Mouse (Mus musculus): ENCODE measurements around the gene Naa25. TPM values are rescaled to one million over a fixed set of nuclear protein-coding genes. Genes with fewer than 3 reads are reported as not detected.

Gene Naa25
- polyA plus RNA-seq, 1 experiment from 2014 or later, result 37.2 TPM

DNA sequence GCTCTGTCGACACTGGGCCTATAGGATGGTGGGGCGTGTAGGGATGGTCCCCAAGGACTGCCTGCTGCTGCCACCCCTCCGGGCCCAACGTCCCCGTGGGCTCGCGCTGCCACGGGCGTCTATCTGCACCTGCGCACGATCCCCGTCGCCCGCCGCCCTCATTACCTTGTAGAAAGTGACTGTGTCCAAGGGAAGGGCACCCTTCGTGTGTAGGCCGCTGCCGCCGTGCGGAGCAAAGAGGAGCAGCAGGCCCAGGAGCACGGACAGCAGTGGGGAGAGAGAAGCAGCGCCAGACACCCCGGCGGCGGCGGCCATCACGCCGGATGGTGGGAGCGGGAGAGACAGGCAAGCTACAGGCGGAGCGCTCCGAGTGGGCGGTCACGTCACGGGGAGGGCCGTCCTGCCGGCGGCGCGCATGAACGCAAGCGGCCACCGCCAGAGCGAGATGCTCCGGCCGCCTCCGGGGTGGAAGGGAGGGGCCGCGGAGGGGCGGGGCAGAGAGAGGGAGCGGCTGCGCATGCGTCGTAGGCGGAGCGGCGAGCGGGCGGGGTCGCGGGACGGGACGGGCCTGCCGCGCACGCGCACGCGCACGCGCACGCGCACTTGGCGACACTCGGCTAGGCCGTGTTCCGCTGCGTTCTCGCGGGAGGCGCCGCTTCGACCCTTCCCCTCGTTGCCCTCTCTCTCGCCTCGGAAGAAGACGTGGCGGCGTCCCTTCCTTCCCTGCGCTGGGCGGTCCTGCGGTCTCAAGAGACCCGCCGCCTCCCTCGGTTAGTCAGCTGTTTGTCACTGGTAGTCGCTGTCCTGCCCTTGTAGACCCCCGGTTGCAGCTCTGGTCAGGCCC is 54.5 kb downstream of the Naa25 start, which contains the start of gene Erp29:
Gene Erp29 (minus strand): TSS at position 481 of the 844 bp plus-strand sequence.
- Histone ChIP-seq H3K4me2 (peak within 1 kb of the TSS; percentile 75), H3K27me3 (ENCODE audit: control insufficient read depth, insufficient read depth, low read length) (no peaks in the 10 kb centered on the region), H3K4me1 (ENCODE audit: control insufficient read depth, insufficient read depth, low read length) (peaks cover 25% of the 10 kb centered on the region), H3K36me3 (ENCODE audit: control insufficient read depth, insufficient read depth, low read length) (peaks cover 4% of the 10 kb centered on the region; the same call in 1 of the 2 replicates), H3K4me3 (ENCODE audit: low read depth, low read length) (peak within 1 kb of the TSS; percentile 96), H3K9me3 (replicated peaks; ENCODE audit: control insufficient read depth, low read length) (no peaks in the 10 kb centered on the region), H3K9ac (ENCODE audit: low read depth, low read length) (peak within 1 kb of the TSS; percentile 99), H3K27ac (ENCODE audit: low read depth, low read length) (peak within 1 kb of the TSS; percentile 97)
- WGBS (ENCODE audit: insufficient replicate concordance), result 0% methylated on average over 71 of the region's 97 CpGs
- ATAC-seq (replicated peaks; ENCODE audit: insufficient number of reproducible peaks, low FRiP score, low TSS enrichment), result peak; percentile 91

DNA sequence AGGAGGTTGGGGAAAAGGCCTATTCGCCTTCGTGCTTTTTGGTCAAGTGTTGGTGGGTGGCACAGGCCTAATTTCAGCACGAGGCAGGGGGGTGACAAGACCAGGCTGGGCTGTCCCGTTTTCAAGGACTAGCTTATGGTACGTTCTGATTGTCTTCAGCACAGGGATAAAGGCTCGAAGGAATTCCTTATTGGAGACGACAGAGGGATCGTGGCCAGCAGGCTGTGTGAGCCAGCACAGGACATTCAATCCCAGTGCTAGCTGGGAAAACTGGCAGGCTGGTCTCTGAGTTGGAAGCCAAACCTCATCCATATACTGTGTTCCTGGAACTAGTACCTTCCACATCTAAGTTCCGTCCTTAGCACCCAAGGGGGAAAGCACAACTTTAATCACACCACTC is 55.2 kb downstream of the Naa25 start:
- Histone ChIP-seq H3K9ac (ENCODE audit: low read depth, low read length) (peak overlapping the region; percentile 99), H3K27me3 (ENCODE audit: control insufficient read depth, insufficient read depth, low read length) (no peaks in the 10 kb centered on the region), H3K36me3 (ENCODE audit: control insufficient read depth, insufficient read depth, low read length) (peaks cover 4% of the 10 kb centered on the region; the same call in 1 of the 2 replicates), H3K9me3 (replicated peaks; ENCODE audit: control insufficient read depth, low read length) (no peaks in the 10 kb centered on the region), H3K4me3 (ENCODE audit: low read depth, low read length) (peak overlapping the region; percentile 96), H3K27ac (ENCODE audit: low read depth, low read length) (peak overlapping the region; percentile 97), H3K4me2 (peak overlapping the region; percentile 75), H3K4me1 (ENCODE audit: control insufficient read depth, insufficient read depth, low read length) (peaks cover 25% of the 10 kb centered on the region)
- WGBS (ENCODE audit: insufficient replicate concordance), result 10% methylated on average over 9 of the region's 9 CpGs
- no peak; the same call in 1 of the 2 replicates for ATAC-seq (replicated peaks; ENCODE audit: insufficient number of reproducible peaks, low FRiP score, low TSS enrichment)

DNA sequence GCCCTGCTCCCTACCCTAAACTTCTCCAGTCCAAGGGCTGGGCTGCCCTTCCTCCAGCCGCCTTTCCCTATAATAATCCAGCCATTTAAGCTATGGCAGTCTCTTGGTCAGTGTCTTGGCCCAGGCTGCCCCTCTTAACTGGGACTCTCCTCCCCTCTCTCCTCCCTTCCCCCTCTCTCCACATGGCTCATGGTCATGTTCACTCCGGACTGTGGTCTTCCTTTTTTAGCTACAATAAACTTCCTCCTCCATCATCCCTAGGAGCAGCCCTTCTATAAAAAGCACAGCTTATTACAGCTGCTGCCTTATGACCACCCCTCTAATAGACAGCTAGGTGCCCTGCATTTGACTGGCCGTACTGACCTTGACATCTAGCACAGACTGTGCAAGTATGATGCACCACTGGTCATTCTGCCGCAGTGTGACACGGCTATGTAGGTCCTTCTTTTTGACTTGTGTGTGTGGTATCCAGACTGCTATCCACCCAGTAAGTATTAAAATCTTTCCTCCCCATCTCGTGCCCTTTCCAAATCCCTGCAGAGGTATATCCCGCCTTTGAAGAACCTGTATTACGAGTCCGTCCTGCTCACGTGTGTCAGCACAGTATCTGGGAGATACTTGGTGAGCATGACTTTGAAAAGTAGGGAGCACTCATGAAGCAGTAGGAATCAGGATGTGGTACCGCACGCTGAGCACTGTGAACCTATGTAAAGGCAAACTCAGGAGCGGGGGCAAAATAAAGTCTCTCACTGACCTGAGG is 56.2 kb downstream of the Naa25 start:
- Histone ChIP-seq H3K4me1 (ENCODE audit: control insufficient read depth, insufficient read depth, low read length) (peaks cover 25% of the 10 kb centered on the region), H3K9ac (ENCODE audit: low read depth, low read length) (peak overlapping the region; percentile 24; the same call in 1 of the 2 replicates)
- ATAC-seq (replicated peaks; ENCODE audit: insufficient number of reproducible peaks, low FRiP score, low TSS enrichment), result no peak

DNA sequence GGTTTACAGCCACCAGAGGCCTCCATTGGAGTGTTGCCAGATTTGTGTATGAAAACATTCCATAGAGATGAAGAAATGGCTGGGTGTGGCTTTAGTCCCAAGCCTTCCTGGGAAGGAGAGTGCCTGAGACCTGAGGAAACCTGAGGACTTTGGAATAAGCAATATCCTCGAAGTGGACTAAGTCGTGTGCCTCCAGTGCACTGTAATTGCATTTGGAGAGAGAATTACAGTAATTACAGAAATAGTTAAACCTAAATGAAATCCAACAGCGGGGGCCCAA is 56.7 kb downstream of the Naa25 start:
- Histone ChIP-seq H3K9ac (ENCODE audit: low read depth, low read length) (0 out of 2 replicates have a peak overlapping the region, but pooled peaks have one; percentile 16), H3K4me3 (ENCODE audit: low read depth, low read length) (no peak overlapping the region), H3K4me1 (ENCODE audit: control insufficient read depth, insufficient read depth, low read length) (peaks cover 25% of the 10 kb centered on the region), H3K4me2 (peak overlapping the region; percentile 75; the same call in 1 of the 2 replicates), H3K9me3 (replicated peaks; ENCODE audit: control insufficient read depth, low read length) (no peaks in the 10 kb centered on the region), H3K36me3 (ENCODE audit: control insufficient read depth, insufficient read depth, low read length) (no peaks in the 10 kb centered on the region), H3K27ac (ENCODE audit: low read depth, low read length) (peak overlapping the region; percentile 97), H3K27me3 (ENCODE audit: control insufficient read depth, insufficient read depth, low read length) (no peaks in the 10 kb centered on the region)
- 91% methylated on average over 3 of the region's 3 CpGs for WGBS (ENCODE audit: insufficient replicate concordance)
- no peak for ATAC-seq (replicated peaks; ENCODE audit: insufficient number of reproducible peaks, low FRiP score, low TSS enrichment)

More for the DNA sequence above, 56.2 kb downstream of the Naa25 start:
- H3K4me2 ChIP-seq, result peak overlapping the region; percentile 75
- WGBS (ENCODE audit: insufficient replicate concordance), result 82% methylated on average over 13 of the region's 13 CpGs
- no peaks in the 10 kb centered on the region for H3K9me3 ChIP-seq (replicated peaks; ENCODE audit: control insufficient read depth, low read length)
- H3K36me3 ChIP-seq (ENCODE audit: control insufficient read depth, insufficient read depth, low read length), result no peaks in the 10 kb centered on the region
- H3K27ac ChIP-seq (ENCODE audit: low read depth, low read length), result peak overlapping the region; percentile 97
- no peak overlapping the region for H3K4me3 ChIP-seq (ENCODE audit: low read depth, low read length)
- H3K27me3 ChIP-seq (ENCODE audit: control insufficient read depth, insufficient read depth, low read length), result no peaks in the 10 kb centered on the region

DNA sequence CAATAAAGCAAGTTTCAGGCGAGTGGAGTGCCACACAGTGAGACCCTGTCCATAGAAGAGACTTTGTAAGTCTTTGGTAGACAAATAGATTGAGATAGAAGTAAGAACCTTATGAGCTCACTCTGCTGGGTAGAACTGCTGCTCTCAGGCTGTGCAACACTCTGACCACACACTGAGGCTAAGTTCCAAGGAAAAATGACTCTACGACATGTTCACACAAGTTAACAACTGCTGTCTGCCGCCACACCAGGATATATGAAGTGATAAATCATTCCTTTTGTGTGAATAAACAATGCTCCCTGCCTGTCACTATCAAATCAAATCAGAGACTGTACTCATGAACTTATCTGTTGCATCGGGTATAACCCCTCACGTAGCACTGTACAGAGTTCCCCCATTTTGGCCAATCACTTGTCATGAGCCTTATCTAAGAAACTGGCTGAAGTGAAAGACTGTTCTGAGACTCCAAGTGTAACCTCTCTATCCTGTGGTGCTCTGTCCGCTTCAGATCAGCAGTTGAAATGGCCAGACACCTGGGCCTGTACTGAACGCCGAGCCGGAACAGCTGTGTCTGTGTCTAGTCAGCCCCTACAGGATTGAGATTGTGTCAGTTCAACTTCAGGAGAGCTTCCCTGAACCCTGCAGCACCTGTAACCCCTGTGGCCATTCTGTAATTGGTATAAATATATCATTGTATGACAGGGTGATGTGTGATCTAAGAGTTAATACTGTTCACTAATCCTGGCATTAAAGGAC is 58.0 kb downstream of the Naa25 start:
- Histone ChIP-seq H3K4me3 (ENCODE audit: low read depth, low read length) (no peak overlapping the region), H3K4me1 (ENCODE audit: control insufficient read depth, insufficient read depth, low read length) (peaks cover 21% of the 10 kb centered on the region), H3K9ac (ENCODE audit: low read depth, low read length) (0 out of 2 replicates have a peak overlapping the region, but pooled peaks have one; percentile 10), H3K9me3 (replicated peaks; ENCODE audit: control insufficient read depth, low read length) (no peaks in the 10 kb centered on the region), H3K4me2 (no peak overlapping the region), H3K36me3 (ENCODE audit: control insufficient read depth, insufficient read depth, low read length) (no peaks in the 10 kb centered on the region), H3K27me3 (ENCODE audit: control insufficient read depth, insufficient read depth, low read length) (no peaks in the 10 kb centered on the region), H3K27ac (ENCODE audit: low read depth, low read length) (no peak overlapping the region)
- ATAC-seq (replicated peaks; ENCODE audit: insufficient number of reproducible peaks, low FRiP score, low TSS enrichment), result no peak
- 67% methylated on average over 9 of the region's 9 CpGs for WGBS (ENCODE audit: insufficient replicate concordance)

DNA sequence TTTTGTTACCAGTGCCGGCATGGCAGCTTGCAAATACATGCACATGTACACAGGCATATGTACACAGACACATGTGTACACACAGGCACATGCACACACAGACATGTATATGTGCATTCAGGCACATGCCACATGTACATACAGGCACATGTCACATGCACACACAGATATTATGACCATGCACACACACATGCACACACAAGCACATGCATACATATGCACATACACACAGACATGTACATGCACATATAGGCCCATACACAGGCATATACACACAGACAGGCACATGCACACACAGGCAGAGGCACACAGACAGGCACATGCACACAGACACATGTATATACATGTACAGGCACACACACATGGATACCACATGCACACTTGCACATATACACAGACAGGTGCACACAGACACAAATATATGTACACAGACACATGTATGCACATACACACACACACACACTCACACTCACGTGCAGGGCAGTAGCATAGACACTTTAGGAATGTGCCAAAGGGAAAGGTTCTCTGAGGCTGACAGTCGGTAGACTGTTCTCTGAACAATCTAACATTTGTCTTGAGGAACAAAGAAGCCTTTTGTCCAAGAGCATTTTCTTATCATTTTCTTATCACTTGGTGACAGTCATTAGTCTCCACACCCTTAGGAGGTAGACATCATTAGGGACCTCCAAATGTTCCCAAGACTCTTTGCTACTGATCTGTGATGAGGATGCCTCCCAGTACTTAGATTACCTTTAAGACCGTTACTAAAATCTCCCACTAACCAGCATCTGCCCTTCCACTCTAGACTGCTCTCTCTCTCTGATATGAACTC is 63.8 kb downstream of the Naa25 start:
- Histone ChIP-seq H3K27ac (ENCODE audit: low read depth, low read length) (no peak overlapping the region), H3K9me3 (replicated peaks; ENCODE audit: control insufficient read depth, low read length) (no peaks in the 10 kb centered on the region), H3K4me3 (ENCODE audit: low read depth, low read length) (no peak overlapping the region), H3K4me1 (ENCODE audit: control insufficient read depth, insufficient read depth, low read length) (peaks cover 6% of the 10 kb centered on the region; the same call in 1 of the 2 replicates), H3K27me3 (ENCODE audit: control insufficient read depth, insufficient read depth, low read length) (no peaks in the 10 kb centered on the region), H3K4me2 (no peak overlapping the region), H3K36me3 (ENCODE audit: control insufficient read depth, insufficient read depth, low read length) (no peaks in the 10 kb centered on the region), H3K9ac (ENCODE audit: low read depth, low read length) (no peak overlapping the region)
- WGBS (ENCODE audit: insufficient replicate concordance), result 33% methylated on average over 4 of the region's 4 CpGs
- no peak for ATAC-seq (replicated peaks; ENCODE audit: insufficient number of reproducible peaks, low FRiP score, low TSS enrichment)

DNA sequence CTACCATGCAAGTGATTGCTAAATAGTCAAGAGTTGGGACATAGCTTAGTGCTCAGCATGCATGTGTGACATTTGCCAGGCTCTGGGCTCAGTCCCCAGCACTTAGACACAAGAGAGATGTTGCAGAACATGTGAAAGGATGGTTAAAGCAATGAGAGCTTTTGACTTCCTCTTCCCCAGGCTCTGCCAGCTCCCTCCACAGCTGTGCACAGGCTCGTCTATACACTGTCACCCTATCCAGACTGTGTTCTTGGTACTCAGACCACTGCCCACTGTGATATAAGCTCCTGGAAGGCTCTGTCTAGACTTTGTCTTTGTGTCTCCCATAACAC is 64.4 kb downstream of the Naa25 start:
- H3K27ac ChIP-seq (ENCODE audit: low read depth, low read length), result no peak overlapping the region
- H3K9ac ChIP-seq (ENCODE audit: low read depth, low read length), result no peak overlapping the region
- no peaks in the 10 kb centered on the region for H3K9me3 ChIP-seq (replicated peaks; ENCODE audit: control insufficient read depth, low read length)
- no peak overlapping the region for H3K4me2 ChIP-seq
- peaks cover 6% of the 10 kb centered on the region; the same call in 1 of the 2 replicates for H3K4me1 ChIP-seq (ENCODE audit: control insufficient read depth, insufficient read depth, low read length)
- H3K36me3 ChIP-seq (ENCODE audit: control insufficient read depth, insufficient read depth, low read length), result no peaks in the 10 kb centered on the region
- H3K4me3 ChIP-seq (ENCODE audit: low read depth, low read length), result no peak overlapping the region
- 11% methylated on average over 1 of the region's 1 CpGs for WGBS (ENCODE audit: insufficient replicate concordance)
- ATAC-seq (replicated peaks; ENCODE audit: insufficient number of reproducible peaks, low FRiP score, low TSS enrichment), result no peak
- no peaks in the 10 kb centered on the region for H3K27me3 ChIP-seq (ENCODE audit: control insufficient read depth, insufficient read depth, low read length)
